Mouse (Mus musculus): ENCODE data around the gene Cgnl1. TPM values are rescaled to one million over a fixed set of nuclear protein-coding genes. Genes with fewer than 3 reads are reported as not detected.

The Cgnl1 gene
- polyA plus RNA-seq, 1 experiment from 2014 or later, result 7.0 TPM

DNA sequence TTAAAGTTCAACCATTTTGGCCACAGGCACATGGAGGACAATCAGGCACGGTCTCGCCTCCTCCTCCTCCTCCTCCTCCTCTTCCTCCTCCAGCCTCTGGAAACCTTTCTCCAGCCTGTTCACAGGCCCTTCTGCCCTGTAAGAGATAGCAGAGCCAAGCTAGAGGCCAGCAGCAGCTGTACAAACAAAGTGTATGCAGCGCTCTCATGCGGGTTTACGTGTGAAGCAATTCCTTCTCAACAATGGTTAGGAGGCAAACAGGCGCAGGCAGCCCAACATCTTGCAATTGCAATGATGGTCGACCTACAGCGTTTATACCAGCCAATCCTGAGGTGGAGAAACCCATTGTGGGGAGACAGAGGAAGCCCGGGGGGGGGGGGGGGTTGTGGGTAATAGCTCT, 110.9 kb downstream of the Cgnl1 start:
- no peaks in the 10 kb centered on the region for H3K27me3 ChIP-seq (replicated peaks; ENCODE audit: control insufficient read depth, insufficient read depth, low read length)
- peak; percentile 78 for ATAC-seq
- no peak overlapping the region for H3K9ac ChIP-seq (ENCODE audit: low read depth, low read length)
- no peak overlapping the region for H3K4me3 ChIP-seq (ENCODE audit: low read length)
- 21% methylated on average over 9 of the region's 9 CpGs for WGBS
- H3K4me1 ChIP-seq (ENCODE audit: control insufficient read depth, insufficient read depth, low read length), result peaks cover 20% of the 10 kb centered on the region
- no peak overlapping the region for H3K27ac ChIP-seq (ENCODE audit: low read length)
- H3K9me3 ChIP-seq (ENCODE audit: control insufficient read depth, low read length), result no peaks in the 10 kb centered on the region
- H3K36me3 ChIP-seq (ENCODE audit: control insufficient read depth, insufficient read depth, low read length), result no peaks in the 10 kb centered on the region
- H3K4me2 ChIP-seq (ENCODE audit: low read depth, low read length), result 0 out of 2 replicates have a peak overlapping the region, but pooled peaks have one; percentile 9

DNA sequence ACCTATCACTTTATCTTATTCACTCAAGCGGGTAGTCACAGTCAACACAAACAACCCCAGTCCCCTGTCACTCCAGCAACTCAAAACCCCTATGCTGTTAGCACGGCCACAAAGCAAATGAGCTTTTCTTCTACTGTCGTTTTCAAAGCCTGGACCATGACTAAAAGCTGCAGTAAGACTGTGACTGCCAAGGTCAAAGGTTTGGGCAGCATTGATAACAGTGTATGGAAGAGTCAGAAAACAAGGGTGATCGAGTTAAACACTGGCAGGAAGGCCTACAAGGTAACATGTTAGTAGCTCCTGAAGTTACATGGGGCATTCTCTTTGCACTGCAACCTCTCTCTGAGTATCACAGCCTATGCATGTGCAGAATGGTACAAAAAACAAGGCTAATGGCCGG, 111.7 kb downstream of the Cgnl1 start:
- Histone ChIP-seq H3K9me3 (ENCODE audit: control insufficient read depth, low read length) (no peaks in the 10 kb centered on the region), H3K4me2 (ENCODE audit: low read depth, low read length) (no peak overlapping the region), H3K36me3 (ENCODE audit: control insufficient read depth, insufficient read depth, low read length) (no peaks in the 10 kb centered on the region), H3K27me3 (replicated peaks; ENCODE audit: control insufficient read depth, insufficient read depth, low read length) (no peaks in the 10 kb centered on the region), H3K9ac (ENCODE audit: low read depth, low read length) (no peak overlapping the region), H3K27ac (ENCODE audit: low read length) (no peak overlapping the region), H3K4me1 (ENCODE audit: control insufficient read depth, insufficient read depth, low read length) (peaks cover 20% of the 10 kb centered on the region), H3K4me3 (ENCODE audit: low read length) (no peak overlapping the region)
- WGBS, result 58% methylated on average over 5 of the region's 5 CpGs
- no peak for ATAC-seq

DNA sequence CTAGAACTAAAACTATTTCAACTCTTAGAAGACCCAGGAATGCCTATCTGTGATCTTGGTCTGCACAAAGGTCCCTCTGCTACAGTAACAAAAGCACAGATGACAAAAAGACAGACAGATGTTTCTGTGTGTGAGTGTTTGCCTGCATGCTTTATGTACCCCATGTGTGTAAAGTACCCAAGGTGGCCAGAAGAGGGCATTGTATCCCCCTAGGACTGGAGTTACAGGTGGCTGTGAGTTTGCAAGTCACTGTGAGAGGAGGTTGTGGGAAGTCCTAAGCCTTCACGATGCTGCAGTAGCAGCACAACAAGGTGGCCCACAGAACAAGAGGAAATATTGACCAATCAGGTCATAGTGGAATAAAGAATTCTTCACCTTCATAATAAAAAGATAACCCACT, 114.2 kb downstream of the Cgnl1 start:
- no peaks in the 10 kb centered on the region for H3K9me3 ChIP-seq (ENCODE audit: control insufficient read depth, low read length)
- H3K4me1 ChIP-seq (ENCODE audit: control insufficient read depth, insufficient read depth, low read length), result peaks cover 13% of the 10 kb centered on the region
- no peaks in the 10 kb centered on the region for H3K27me3 ChIP-seq (replicated peaks; ENCODE audit: control insufficient read depth, insufficient read depth, low read length)
- H3K4me2 ChIP-seq (ENCODE audit: low read depth, low read length), result no peak overlapping the region
- ATAC-seq, result no peak
- no peak overlapping the region for H3K9ac ChIP-seq (ENCODE audit: low read depth, low read length)
- 100% methylated on average over 1 of the region's 1 CpGs for WGBS
- H3K36me3 ChIP-seq (ENCODE audit: control insufficient read depth, insufficient read depth, low read length), result no peaks in the 10 kb centered on the region
- H3K27ac ChIP-seq (ENCODE audit: low read length), result no peak overlapping the region
- no peak overlapping the region for H3K4me3 ChIP-seq (ENCODE audit: low read length)

DNA sequence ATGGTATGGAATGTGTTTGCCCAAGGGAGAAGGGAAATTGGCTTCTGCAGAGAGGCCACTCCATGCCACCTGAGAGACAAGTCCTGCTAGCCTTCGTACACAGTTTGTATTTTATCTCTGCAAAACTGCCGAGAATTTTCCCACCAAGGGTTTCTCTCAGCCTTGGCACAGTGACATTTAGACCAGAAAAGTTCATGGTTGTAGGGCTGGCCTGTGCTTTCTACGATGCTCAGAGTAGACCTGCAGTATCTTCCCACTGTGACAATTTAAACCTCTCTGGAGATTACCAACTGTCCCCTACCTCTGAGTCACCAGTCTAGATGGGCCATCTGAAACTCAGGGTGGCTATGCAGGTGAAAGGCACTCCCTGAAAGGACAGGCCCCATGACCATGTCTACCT, 116.5 kb downstream of the Cgnl1 start:
- Histone ChIP-seq H3K9me3 (ENCODE audit: control insufficient read depth, low read length) (no peaks in the 10 kb centered on the region), H3K27ac (ENCODE audit: low read length) (no peak overlapping the region), H3K36me3 (ENCODE audit: control insufficient read depth, insufficient read depth, low read length) (no peaks in the 10 kb centered on the region; the same call in 1 of the 2 replicates), H3K4me3 (ENCODE audit: low read length) (no peak overlapping the region), H3K9ac (ENCODE audit: low read depth, low read length) (no peak overlapping the region), H3K27me3 (replicated peaks; ENCODE audit: control insufficient read depth, insufficient read depth, low read length) (no peaks in the 10 kb centered on the region), H3K4me2 (ENCODE audit: low read depth, low read length) (no peak overlapping the region), H3K4me1 (ENCODE audit: control insufficient read depth, insufficient read depth, low read length) (peaks cover 4% of the 10 kb centered on the region)
- 72% methylated on average over 3 of the region's 3 CpGs for WGBS
- ATAC-seq, result no peak

DNA sequence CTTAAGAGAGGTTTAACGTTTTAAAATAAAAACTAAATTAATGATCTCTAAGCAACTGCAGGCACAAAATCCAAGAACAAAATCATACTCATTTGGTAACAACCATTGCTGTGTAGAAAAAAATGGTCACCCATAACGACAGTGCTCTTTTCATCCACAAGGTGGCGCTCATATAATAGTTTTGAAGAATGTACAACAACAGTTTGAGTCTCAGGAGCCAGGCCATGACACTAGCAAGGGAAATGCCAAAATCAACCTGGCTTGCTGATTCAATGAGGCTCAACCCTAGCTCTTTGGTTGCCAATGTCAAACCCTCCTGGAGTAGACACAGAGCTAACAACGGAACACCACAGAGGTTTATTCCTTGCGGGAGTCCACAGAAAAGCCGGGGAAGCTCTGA, 125.3 kb downstream of the Cgnl1 start:
- ATAC-seq, result no peak
- H3K9me3 ChIP-seq (ENCODE audit: control insufficient read depth, low read length), result no peaks in the 10 kb centered on the region
- WGBS, result 37% methylated on average over 6 of the region's 6 CpGs

DNA sequence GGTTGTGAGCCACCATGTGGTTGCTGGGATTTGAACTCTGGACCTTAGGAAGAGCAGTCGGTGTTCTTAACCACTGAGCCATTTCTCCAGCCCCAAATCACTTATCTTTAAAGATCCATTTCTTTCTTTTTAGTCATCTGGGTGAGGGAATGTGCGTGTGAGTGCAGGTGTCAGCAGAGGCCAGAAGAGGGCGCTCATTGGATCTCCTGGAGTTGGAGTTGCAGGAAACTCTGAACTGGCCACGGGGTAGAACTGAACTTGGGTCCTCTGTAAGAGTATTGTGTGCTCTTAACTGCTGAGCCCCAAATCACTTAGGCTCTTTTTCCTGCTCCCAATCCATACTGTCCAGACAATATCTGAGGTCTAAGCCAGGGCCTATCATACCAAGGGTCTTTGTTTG, 127.8 kb downstream of the Cgnl1 start:
- H3K9me3 ChIP-seq (ENCODE audit: control insufficient read depth, low read length), result no peaks in the 10 kb centered on the region
- H3K27me3 ChIP-seq (replicated peaks; ENCODE audit: control insufficient read depth, insufficient read depth, low read length), result no peaks in the 10 kb centered on the region
- no peak overlapping the region for H3K4me3 ChIP-seq (ENCODE audit: low read length)
- no peak overlapping the region for H3K27ac ChIP-seq (ENCODE audit: low read length)
- no peak for ATAC-seq
- H3K4me2 ChIP-seq (ENCODE audit: low read depth, low read length), result no peak overlapping the region
- 94% methylated on average over 4 of the region's 4 CpGs for WGBS
- H3K4me1 ChIP-seq (ENCODE audit: control insufficient read depth, insufficient read depth, low read length), result no peaks in the 10 kb centered on the region
- no peak overlapping the region for H3K9ac ChIP-seq (ENCODE audit: low read depth, low read length)
- H3K36me3 ChIP-seq (ENCODE audit: control insufficient read depth, insufficient read depth, low read length), result no peaks in the 10 kb centered on the region

More for the DNA sequence above, 125.3 kb downstream of the Cgnl1 start:
- Histone ChIP-seq H3K4me3 (ENCODE audit: low read length) (no peak overlapping the region), H3K4me1 (ENCODE audit: control insufficient read depth, insufficient read depth, low read length) (no peaks in the 10 kb centered on the region), H3K27ac (ENCODE audit: low read length) (no peak overlapping the region), H3K27me3 (replicated peaks; ENCODE audit: control insufficient read depth, insufficient read depth, low read length) (no peaks in the 10 kb centered on the region), H3K36me3 (ENCODE audit: control insufficient read depth, insufficient read depth, low read length) (no peaks in the 10 kb centered on the region; the same call in 1 of the 2 replicates), H3K9ac (ENCODE audit: low read depth, low read length) (no peak overlapping the region), H3K4me2 (ENCODE audit: low read depth, low read length) (no peak overlapping the region)

DNA sequence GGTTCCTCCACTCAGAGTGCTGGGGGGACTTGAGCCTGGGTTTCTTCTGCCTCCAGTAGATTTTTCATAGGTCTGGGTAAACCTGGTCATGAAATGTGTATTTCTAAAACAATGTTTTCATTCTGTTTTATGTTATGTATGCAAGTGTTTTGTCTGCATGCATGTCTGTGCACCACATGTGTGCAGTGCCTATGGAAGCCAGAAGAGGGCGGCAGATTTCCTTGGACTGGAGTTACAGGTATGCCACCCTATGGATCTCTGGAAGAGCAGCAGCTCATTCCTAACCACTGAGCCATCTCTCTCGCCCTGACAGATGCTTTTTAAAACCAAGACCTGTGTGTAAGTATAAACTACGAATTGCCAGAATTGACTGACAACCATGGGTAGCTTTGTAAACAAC, 129.1 kb downstream of the Cgnl1 start:
- Histone ChIP-seq H3K9ac (ENCODE audit: low read depth, low read length) (no peak overlapping the region), H3K36me3 (ENCODE audit: control insufficient read depth, insufficient read depth, low read length) (no peaks in the 10 kb centered on the region)
- 93% methylated on average over 3 of the region's 3 CpGs for WGBS

DNA sequence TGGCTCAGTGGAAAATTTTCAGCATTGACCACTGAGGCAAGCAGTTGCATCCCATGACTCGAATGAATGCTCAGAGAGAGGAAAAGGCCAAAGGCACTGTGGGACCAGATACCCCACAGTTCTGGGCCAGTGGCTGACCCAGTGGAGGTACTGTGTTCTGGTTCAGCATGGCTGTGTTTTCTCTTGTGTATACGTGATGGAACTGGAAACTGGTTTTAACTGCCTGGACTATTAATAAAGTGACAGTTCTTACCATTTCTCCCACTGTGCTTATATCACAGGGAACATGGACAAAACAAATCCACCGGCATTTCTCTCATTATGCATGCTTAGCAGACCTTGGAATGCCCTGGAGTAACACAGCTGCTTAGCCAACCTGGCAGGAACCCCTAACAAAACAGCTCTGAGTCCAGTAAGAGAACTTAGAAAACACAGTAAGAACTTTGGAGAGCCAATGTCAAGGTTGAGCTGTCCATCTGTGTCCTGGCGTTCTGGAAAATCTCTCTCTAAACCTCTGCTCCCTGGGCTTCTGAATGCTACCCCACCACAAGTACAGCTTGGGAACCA, 131.0 kb downstream of the Cgnl1 start:
- H3K27ac ChIP-seq (ENCODE audit: low read length), result no peak overlapping the region
- H3K36me3 ChIP-seq (ENCODE audit: control insufficient read depth, insufficient read depth, low read length), result no peaks in the 10 kb centered on the region

More for the DNA sequence above, 129.1 kb downstream of the Cgnl1 start:
- Histone ChIP-seq H3K4me3 (ENCODE audit: low read length) (no peak overlapping the region), H3K4me1 (ENCODE audit: control insufficient read depth, insufficient read depth, low read length) (no peaks in the 10 kb centered on the region), H3K27me3 (replicated peaks; ENCODE audit: control insufficient read depth, insufficient read depth, low read length) (no peaks in the 10 kb centered on the region), H3K4me2 (ENCODE audit: low read depth, low read length) (no peak overlapping the region), H3K9me3 (ENCODE audit: control insufficient read depth, low read length) (no peaks in the 10 kb centered on the region), H3K27ac (ENCODE audit: low read length) (no peak overlapping the region)
- no peak for ATAC-seq

DNA sequence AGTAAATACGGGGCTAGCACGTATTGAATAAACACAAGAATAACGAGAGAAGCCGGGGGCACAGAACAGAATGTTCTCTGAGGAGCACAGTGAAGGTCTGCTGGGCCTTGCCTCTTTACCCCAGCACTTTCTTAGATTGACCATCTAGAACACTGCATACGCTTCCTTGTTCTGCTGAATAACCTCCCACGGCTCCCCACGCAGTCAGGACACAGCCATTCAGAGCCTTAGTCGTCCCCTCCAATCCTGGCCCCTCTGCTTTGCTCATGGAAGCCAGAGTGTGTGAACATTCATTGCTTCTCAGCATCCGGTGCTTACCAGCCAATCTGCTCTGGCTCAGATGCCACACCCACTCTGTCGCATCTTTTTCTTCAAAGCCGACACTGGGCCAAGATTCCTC, 133.2 kb downstream of the Cgnl1 start:
- H3K27ac ChIP-seq (ENCODE audit: low read length), result no peak overlapping the region
- WGBS, result 65% methylated on average over 11 of the region's 11 CpGs
- H3K4me2 ChIP-seq (ENCODE audit: low read depth, low read length), result no peak overlapping the region
- no peaks in the 10 kb centered on the region for H3K9me3 ChIP-seq (ENCODE audit: control insufficient read depth, low read length)
- no peak for ATAC-seq
- no peaks in the 10 kb centered on the region for H3K4me1 ChIP-seq (ENCODE audit: control insufficient read depth, insufficient read depth, low read length)
- no peaks in the 10 kb centered on the region for H3K27me3 ChIP-seq (replicated peaks; ENCODE audit: control insufficient read depth, insufficient read depth, low read length)
- no peak overlapping the region for H3K4me3 ChIP-seq (ENCODE audit: low read length)
- H3K9ac ChIP-seq (ENCODE audit: low read depth, low read length), result no peak overlapping the region
- H3K36me3 ChIP-seq (ENCODE audit: control insufficient read depth, insufficient read depth, low read length), result no peaks in the 10 kb centered on the region

More for the DNA sequence above, 131.0 kb downstream of the Cgnl1 start:
- H3K4me1 ChIP-seq (ENCODE audit: control insufficient read depth, insufficient read depth, low read length), result no peaks in the 10 kb centered on the region
- 84% methylated on average over 4 of the region's 4 CpGs for WGBS
- H3K4me3 ChIP-seq (ENCODE audit: low read length), result no peak overlapping the region
- no peak for ATAC-seq
- H3K4me2 ChIP-seq (ENCODE audit: low read depth, low read length), result no peak overlapping the region
- H3K9me3 ChIP-seq (ENCODE audit: control insufficient read depth, low read length), result no peaks in the 10 kb centered on the region
- H3K27me3 ChIP-seq (replicated peaks; ENCODE audit: control insufficient read depth, insufficient read depth, low read length), result no peaks in the 10 kb centered on the region
- no peak overlapping the region for H3K9ac ChIP-seq (ENCODE audit: low read depth, low read length)

DNA sequence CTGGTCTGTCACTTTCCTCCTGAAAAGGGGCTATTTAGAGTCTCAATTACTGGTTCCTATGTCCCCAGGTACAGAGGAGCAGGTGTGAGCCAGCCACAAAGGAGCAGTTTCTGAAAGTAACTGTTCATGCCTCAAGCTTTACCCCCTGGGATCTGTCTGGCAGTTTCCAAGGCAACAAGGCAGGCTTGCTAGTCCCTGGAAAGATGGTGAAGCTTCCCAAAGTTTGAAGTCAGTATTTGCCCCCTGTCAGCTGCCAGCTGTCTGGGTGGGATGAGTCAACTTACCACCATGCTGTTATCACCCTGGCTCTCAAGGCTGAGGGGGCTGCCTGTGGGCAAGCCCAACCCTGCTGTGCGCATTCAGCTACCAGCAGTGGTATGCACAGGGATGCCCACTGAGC, 134.5 kb downstream of the Cgnl1 start:
- no peak overlapping the region for H3K9ac ChIP-seq (ENCODE audit: low read depth, low read length)
- no peaks in the 10 kb centered on the region for H3K4me1 ChIP-seq (ENCODE audit: control insufficient read depth, insufficient read depth, low read length)
- H3K9me3 ChIP-seq (ENCODE audit: control insufficient read depth, low read length), result no peaks in the 10 kb centered on the region
- no peaks in the 10 kb centered on the region for H3K36me3 ChIP-seq (ENCODE audit: control insufficient read depth, insufficient read depth, low read length)
- H3K4me3 ChIP-seq (ENCODE audit: low read length), result no peak overlapping the region
- WGBS, result 82% methylated on average over 1 of the region's 1 CpGs
- H3K27me3 ChIP-seq (replicated peaks; ENCODE audit: control insufficient read depth, insufficient read depth, low read length), result no peaks in the 10 kb centered on the region
- ATAC-seq, result no peak
- no peak overlapping the region for H3K27ac ChIP-seq (ENCODE audit: low read length)
- H3K4me2 ChIP-seq (ENCODE audit: low read depth, low read length), result no peak overlapping the region
